14 mouse cellular contexts compared by ENCODE assay signal in the genomic region with DNA sequence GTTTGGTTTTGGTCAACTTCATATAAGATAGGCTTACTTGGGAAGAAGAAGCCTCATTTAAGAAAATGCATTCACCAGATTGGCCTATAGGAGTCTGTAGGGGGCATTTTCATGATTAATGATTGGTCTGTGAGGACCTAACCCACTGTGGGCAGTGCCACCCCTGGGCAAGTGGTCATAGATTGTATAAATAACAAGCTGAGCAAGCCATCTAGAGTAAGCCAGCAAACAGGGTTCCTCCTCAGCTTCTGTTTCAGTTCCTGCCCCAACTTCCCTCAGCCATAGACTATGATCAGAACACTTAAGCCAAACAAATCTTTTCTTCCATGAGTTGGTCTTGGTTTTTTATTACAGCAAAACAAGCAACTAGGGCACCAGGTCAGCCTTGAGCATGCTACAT.
DNase-seq lines count a peak whose midpoint lies in the region; ATAC-seq and TF ChIP-seq lines count a peak whose summit lies in the region.
"Had no signal": no experiment of that assay in that cellular context is flagged by ENCODE, and none has a peak within 500 bp of the region (broad histone marks: within the 10 kb centered on the region; RNA-seq: fewer than 3 reads in every experiment).

No protein-coding gene starts in this region.

- TF ChIP-seq EP300 in liver, postnatal 0 days (IDR thresholded peaks at IDR 0.05; ENCODE audit: low read depth), result no peak

- peaks cover 6% of the 10 kb centered on the region for H3K4me1 ChIP-seq in liver, postnatal 0 days (ENCODE audit: insufficient read depth)
- peaks cover 15% of the 10 kb centered on the region for H3K4me1 ChIP-seq in forebrain, embryonic 16.5 days (replicated peaks; ENCODE audit: control insufficient read depth, insufficient read depth, low read length)

- no peak overlapping the region for H3K4me3 ChIP-seq in gastrocnemius, adult 2 months
- H3K4me3 ChIP-seq in liver, postnatal 0 days (ENCODE audit: low read depth, low read length), result no peak overlapping the region
- no peak overlapping the region for H3K4me3 ChIP-seq in forebrain, embryonic 16.5 days (replicated peaks; ENCODE audit: low read length)

- H3K4me2 ChIP-seq in liver, postnatal 0 days (ENCODE audit: low read depth, low read length), result no peak overlapping the region
- H3K4me2 ChIP-seq in forebrain, embryonic 16.5 days (ENCODE audit: low read length), result no peak overlapping the region
- H3K4me2 ChIP-seq: hindbrain, embryonic 14.5 days had no signal

- DNase-seq in gastrocnemius, adult 2 months, result no peak
- DNase-seq in gastrocnemius, postnatal 36 days, result no peak
- DNase-seq in liver, postnatal 0 days, result no peak
- no peak for DNase-seq in liver
- no peak for DNase-seq in ovary, postnatal 36 days (ENCODE audit: low spot score)
- DNase-seq: cerebellum, adult 2 months; layer of hippocampus, postnatal 36 days; lung, adult 2 months; thymus, postnatal 4 days had no signal

- peak overlapping the region; percentile 63 for H3K27ac ChIP-seq in gastrocnemius, adult 2 months
- H3K27ac ChIP-seq in liver, postnatal 0 days (ENCODE audit: low read depth), result peak overlapping the region; percentile 29; the same call in 1 of the 2 replicates
- H3K27ac ChIP-seq in forebrain, embryonic 16.5 days (ENCODE audit: low read length), result no peak overlapping the region

- no peaks in the 10 kb centered on the region for H3K36me3 ChIP-seq in liver, postnatal 0 days (replicated peaks; ENCODE audit: insufficient read depth, low read length)
- H3K36me3 ChIP-seq in forebrain, embryonic 16.5 days (ENCODE audit: control insufficient read depth, insufficient read depth), result no peaks in the 10 kb centered on the region

- no peaks in the 10 kb centered on the region for H3K27me3 ChIP-seq in liver, postnatal 0 days (ENCODE audit: insufficient read depth, low read length)
- no peaks in the 10 kb centered on the region for H3K27me3 ChIP-seq in forebrain, embryonic 16.5 days (replicated peaks; ENCODE audit: control insufficient read depth, insufficient read depth, low read length)

- H3K9ac ChIP-seq in liver, postnatal 0 days (replicated peaks), result no peak overlapping the region
- no peak overlapping the region for H3K9ac ChIP-seq in forebrain, embryonic 16.5 days (replicated peaks; ENCODE audit: low read depth, low read length)
- H3K9ac ChIP-seq: hindbrain, embryonic 14.5 days had no signal

- no peaks in the 10 kb centered on the region for H3K9me3 ChIP-seq in liver, postnatal 0 days (ENCODE audit: low read length)
- no peaks in the 10 kb centered on the region for H3K9me3 ChIP-seq in forebrain, embryonic 16.5 days (ENCODE audit: control insufficient read depth, low read length)

- intact Hi-C loops in gastrocnemius, adult 2 months (cut with DNase I), result no loop called here
- intact Hi-C loops in gastrocnemius, postnatal 36 days (cut with DNase I), result no loop called here

- ATAC-seq in liver, postnatal 0 days, result no peak
- peak; percentile 72 for ATAC-seq in granulocyte monocyte progenitor cell, adult 5-6 weeks (replicated peaks; ENCODE audit: poor library complexity, severe bottlenecking)
- ATAC-seq in neutrophil, adult 5-6 weeks (ENCODE audit: extremely low read depth, insufficient number of reproducible peaks, low FRiP score, poor library complexity, severe bottlenecking), result peak; percentile 21; the same call in 1 of the 2 replicates
- ATAC-seq in forebrain, embryonic 16.5 days, result no peak
- ATAC-seq: intestine, embryonic 16.5 days had no signal

- no peak for TF ChIP-seq CTCF in gastrocnemius, adult 2 months (IDR thresholded peaks at IDR 0.05)
- TF ChIP-seq CTCF in liver, postnatal 0 days (IDR thresholded peaks at IDR 0.05; ENCODE audit: low read depth), result no peak

Comparison
In these comparisons a context has a peak if more than half of its experiments do, and no peak if none do; other contexts are left out.
1. ATAC-seq: peak in granulocyte monocyte progenitor cell, adult 5-6 weeks (single experiment) and neutrophil, adult 5-6 weeks (single experiment); none in liver, postnatal 0 days (single experiment) and forebrain, embryonic 16.5 days (single experiment).